Mouse (Mus musculus) liver, embryonic 15.5 days (tissue): ENCODE measurements at regions not wholly inside any gene's neighbourhood (a gene's known extent, or its start where the extent isn't known, plus 50 kb on each side); places are given as distances from the start of the nearest gene placed in this dataset.
A peak's percentile ranks its signal among the peaks of the same experiment; 100 is the strongest.
"Not testable (repeated sequence)": the region's sequence is repeated elsewhere in the genome, so short reads cannot be mapped to it uniquely, and the experiment has no call there.

Experiments used
- ATAC-seq: fragments of 200-750 bp; cut with Nextera tagmentation; 2 replicates; pipeline ENCODE4 v1.8.0; 2017; ENCODE audit warnings: moderate number of reproducible peaks, mild to moderate bottlenecking, moderate library complexity; ENCODE audit not compliant: insufficient read depth
- H3K27ac ChIP-seq: fragments of 300-500 bp; sonication (generic); replicated peaks from 2 replicates; pipeline ENCODE4 v1.5.1; 2015; ENCODE audit warnings: mild to moderate bottlenecking, inconsistent platforms
- H3K27me3 ChIP-seq: fragments of 300-500 bp; sonication (generic); 2 replicates; pipeline ENCODE4 v1.6.1; 2015; ENCODE audit warnings: mild to moderate bottlenecking, inconsistent platforms
- H3K36me3 ChIP-seq: fragments of 300-500 bp; sonication (generic); replicated peaks from 2 replicates; pipeline ENCODE4 v1.6.1; 2015; ENCODE audit warnings: moderate library complexity, mild to moderate bottlenecking, inconsistent platforms
- H3K4me1 ChIP-seq: fragments of 300-500 bp; sonication (generic); replicated peaks from 2 replicates; pipeline ENCODE4 v1.6.1; 2015; ENCODE audit warnings: inconsistent platforms
- H3K4me2 ChIP-seq: fragments of 300-500 bp; sonication (generic); 2 replicates; pipeline ENCODE4 v1.6.1; 2015; ENCODE audit warnings: moderate library complexity, mild to moderate bottlenecking, inconsistent platforms
- H3K4me3 ChIP-seq: fragments of 300-500 bp; sonication (generic); replicated peaks from 2 replicates; pipeline ENCODE4 v1.5.1; 2015; ENCODE audit warnings: mild to moderate bottlenecking, inconsistent platforms
- H3K9ac ChIP-seq: fragments of 300-500 bp; sonication (generic); 2 replicates; pipeline ENCODE4 v1.6.1; 2015; ENCODE audit warnings: moderate library complexity, mild to moderate bottlenecking, inconsistent platforms
- H3K9me3 ChIP-seq: fragments of 300-500 bp; sonication (generic); replicated peaks from 2 replicates; pipeline ENCODE4 v1.6.1; 2016; ENCODE audit warnings: inconsistent platforms
- WGBS: fragments of 180-500 bp; shearing (Covaris S2); methylation state at CpG from one replicate; pipeline ENCODE4 v1.1.7; 2015; ENCODE audit warnings: mixed read lengths; ENCODE audit not compliant: insufficient replicate concordance; 5-methylcytosine and 5-hydroxymethylcytosine counted together

- not testable (repeated sequence) for H3K36me3 ChIP-seq, H3K9me3 ChIP-seq, H3K4me1 ChIP-seq, H3K4me3 ChIP-seq, ATAC-seq, H3K27ac ChIP-seq, H3K9ac ChIP-seq, H3K27me3 ChIP-seq
- 65% methylated on average over 6 of the region's 6 CpGs for WGBS
- 0 out of 2 replicates have a peak overlapping the region, but pooled peaks have one; percentile 3 for H3K4me2 ChIP-seq
These were observed 2129.0 kb downstream of the Cntnap5b start for GRCm38 (mm10) chr1:101901601-101902000.

DNA sequence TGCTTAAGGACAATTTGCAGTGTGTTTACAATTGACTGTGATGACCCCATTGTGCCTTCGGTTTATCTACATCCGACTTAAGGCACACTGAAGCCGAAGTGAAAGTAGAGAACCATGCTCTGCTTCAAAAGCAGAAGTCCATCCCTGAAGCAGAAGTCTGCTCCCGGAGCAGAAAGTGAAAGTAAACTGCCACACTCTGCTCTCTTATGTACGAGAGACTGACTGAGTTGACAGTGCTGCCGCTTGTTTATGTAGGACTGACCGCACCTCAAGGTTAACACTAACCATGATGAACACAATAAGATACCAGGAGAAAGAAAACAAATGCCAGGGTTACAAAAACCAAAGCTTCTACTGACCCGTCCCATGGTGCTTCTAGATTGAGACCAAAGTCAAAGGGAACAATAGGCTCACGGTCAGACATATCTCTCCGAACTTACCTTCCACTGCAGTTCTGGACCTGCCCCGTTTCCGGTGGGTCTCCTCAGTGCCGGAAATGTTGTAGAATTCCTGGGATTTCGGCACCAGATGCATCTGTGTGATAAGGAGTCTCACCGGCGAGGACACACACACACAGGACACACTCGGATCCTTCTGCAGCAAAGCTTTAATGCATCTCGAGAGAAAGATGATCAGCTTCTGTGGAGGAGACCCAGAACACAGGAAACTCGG lies 2129.7 kb downstream of the Cntnap5b start:
- H3K4me2 ChIP-seq, result 0 out of 2 replicates have a peak overlapping the region, but pooled peaks have one; percentile 3
- not testable (repeated sequence) for H3K9ac ChIP-seq, ATAC-seq, H3K4me3 ChIP-seq, H3K27me3 ChIP-seq, H3K27ac ChIP-seq, H3K9me3 ChIP-seq, H3K36me3 ChIP-seq, H3K4me1 ChIP-seq
- WGBS, result 61% methylated on average over 19 of the region's 19 CpGs

- WGBS, result 61% methylated on average over 8 of the region's 8 CpGs
- H3K4me1 ChIP-seq, H3K4me3 ChIP-seq, H3K4me2 ChIP-seq, ATAC-seq, H3K27ac ChIP-seq, H3K36me3 ChIP-seq, H3K9ac ChIP-seq, H3K27me3 ChIP-seq, H3K9me3 ChIP-seq: not testable (repeated sequence)
These were observed 2130.3 kb downstream of the Cntnap5b start for GRCm38 (mm10) chr1:101902826-101903210.

GRCm38 (mm10) chr1:101916991-101917390 lies 2144.4 kb downstream of the Cntnap5b start:
- H3K9ac ChIP-seq, H3K27me3 ChIP-seq, H3K36me3 ChIP-seq, H3K4me2 ChIP-seq, H3K4me1 ChIP-seq, H3K9me3 ChIP-seq, H3K27ac ChIP-seq, ATAC-seq, H3K4me3 ChIP-seq: not testable (repeated sequence)
- 38% methylated on average over 2 of the region's 2 CpGs for WGBS

DNA sequence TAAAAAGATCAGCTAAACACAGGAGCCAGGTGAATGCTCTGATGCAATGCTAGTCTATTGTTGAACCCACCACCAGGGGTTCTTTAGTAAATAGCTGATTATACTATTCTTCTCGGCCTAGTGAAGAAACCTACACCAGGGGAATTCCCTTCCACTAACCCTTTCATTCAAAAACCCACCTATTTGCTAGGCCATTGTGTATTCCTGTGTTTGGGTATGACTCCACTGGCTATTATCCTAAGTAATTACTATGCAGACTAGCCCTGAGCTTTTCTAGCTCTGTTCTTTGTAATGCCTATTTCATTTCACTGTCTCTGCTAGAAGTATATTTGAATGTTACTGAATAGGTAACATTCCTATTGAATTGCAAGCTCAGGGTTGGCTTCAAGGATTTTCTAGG lies 2146.3 kb downstream of the Cntnap5b start:
- Histone ChIP-seq H3K4me2 (no peak overlapping the region), H3K4me3 (no peak overlapping the region), H3K27me3 (no peaks in the 10 kb centered on the region), H3K9me3 (no peaks in the 10 kb centered on the region), H3K4me1 (no peaks in the 10 kb centered on the region), H3K9ac (no peak overlapping the region), H3K36me3 (no peaks in the 10 kb centered on the region), H3K27ac (no peak overlapping the region)
- 36% methylated on average over 1 of the region's 1 CpGs for WGBS
- no peak for ATAC-seq

DNA sequence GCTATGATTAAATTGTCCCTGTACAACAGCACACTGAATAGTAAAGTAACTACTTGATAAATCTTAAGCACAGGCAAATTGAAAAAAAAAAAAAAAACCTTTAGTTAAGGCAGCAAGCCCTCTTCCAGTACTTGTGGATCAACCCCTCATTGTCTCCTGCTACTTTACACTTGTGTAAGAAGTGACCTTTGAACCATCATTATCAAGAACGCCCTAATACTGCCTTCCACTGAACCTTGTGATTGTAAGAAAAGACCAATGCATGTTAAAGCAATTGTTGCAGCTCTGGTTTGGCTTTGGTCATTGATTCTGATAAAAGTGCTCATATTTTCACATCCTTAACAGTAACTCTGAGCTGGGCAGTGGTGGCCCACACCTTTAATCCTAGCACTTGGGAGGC lies 2168.5 kb downstream of the Cntnap5b start:
- no peak for ATAC-seq
- H3K4me1 ChIP-seq, result no peaks in the 10 kb centered on the region
- no peak overlapping the region for H3K4me3 ChIP-seq
- H3K36me3 ChIP-seq, result no peaks in the 10 kb centered on the region
- no peak overlapping the region for H3K4me2 ChIP-seq
- no peaks in the 10 kb centered on the region for H3K27me3 ChIP-seq
- H3K27ac ChIP-seq, result no peak overlapping the region
- no peaks in the 10 kb centered on the region for H3K9me3 ChIP-seq
- 46% methylated on average over 1 of the region's 1 CpGs for whole genome bisulfite sequencing
- H3K9ac ChIP-seq, result no peak overlapping the region
